20 mouse cellular contexts compared by ENCODE assay signal in the genomic region with DNA sequence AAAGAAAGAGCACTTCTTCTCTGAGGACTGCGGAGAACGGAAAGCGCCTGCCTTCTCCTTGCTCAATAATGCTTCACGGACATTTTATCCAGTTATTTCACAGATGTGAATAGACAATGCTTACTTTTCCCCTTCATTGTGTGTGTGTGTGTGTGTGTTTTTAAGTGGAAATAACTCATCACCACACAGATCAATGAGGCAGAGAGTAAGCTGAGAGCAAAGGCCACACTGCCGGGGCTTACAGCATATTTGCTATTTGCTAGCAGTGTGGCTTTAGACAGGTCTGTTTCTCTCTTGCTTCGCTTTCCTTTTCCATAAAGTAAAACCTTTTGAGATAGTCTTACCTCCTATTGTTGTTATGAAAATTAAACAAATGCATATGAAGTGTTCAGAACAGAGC. TPM values are rescaled to one million over a fixed set of nuclear protein-coding genes. Genes with fewer than 3 reads are reported as not detected.
DNase-seq lines count a peak whose midpoint lies in the region; ATAC-seq lines count a peak whose summit lies in the region.
"Had no signal": no experiment of that assay in that cellular context is flagged by ENCODE, and none has a peak within 500 bp of the region (broad histone marks: within the 10 kb centered on the region; RNA-seq: fewer than 3 reads in every experiment).

No protein-coding gene starts in this region.

- no peaks in the 10 kb centered on the region for H3K36me3 ChIP-seq in hindbrain, embryonic 11.5 days (ENCODE audit: control insufficient read depth, insufficient read depth, low read length)
- H3K36me3 ChIP-seq in hindbrain, embryonic 12.5 days = no peaks in the 10 kb centered on the region
- no peaks in the 10 kb centered on the region for H3K36me3 ChIP-seq in neural tube, embryonic 12.5 days
- peaks cover 82% of the 10 kb centered on the region for H3K36me3 ChIP-seq in liver, embryonic 15.5 days (replicated peaks)
- H3K36me3 ChIP-seq in forebrain, embryonic 12.5 days (replicated peaks) = no peaks in the 10 kb centered on the region
- H3K36me3 ChIP-seq: embryonic facial prominence, embryonic 10.5 days; heart, embryonic 15.5 days; hindbrain, embryonic 10.5 days had no signal

- H3K9ac ChIP-seq in hindbrain, embryonic 11.5 days (ENCODE audit: low read depth, low read length) = no peak overlapping the region
- H3K9ac ChIP-seq in hindbrain, embryonic 12.5 days = no peak overlapping the region
- H3K9ac ChIP-seq in neural tube, embryonic 12.5 days = no peak overlapping the region
- H3K9ac ChIP-seq in liver, embryonic 15.5 days = no peak overlapping the region
- H3K9ac ChIP-seq in forebrain, embryonic 12.5 days = no peak overlapping the region
- H3K9ac ChIP-seq: heart, embryonic 15.5 days had no signal

- H3K9me3 ChIP-seq in hindbrain, embryonic 11.5 days (ENCODE audit: control insufficient read depth, low read length) = no peaks in the 10 kb centered on the region
- H3K9me3 ChIP-seq in hindbrain, embryonic 12.5 days (replicated peaks) = no peaks in the 10 kb centered on the region
- no peaks in the 10 kb centered on the region for H3K9me3 ChIP-seq in neural tube, embryonic 12.5 days
- no peaks in the 10 kb centered on the region for H3K9me3 ChIP-seq in liver, embryonic 15.5 days (replicated peaks)
- no peaks in the 10 kb centered on the region for H3K9me3 ChIP-seq in forebrain, embryonic 12.5 days
- H3K9me3 ChIP-seq: embryonic facial prominence, embryonic 10.5 days; heart, embryonic 15.5 days; hindbrain, embryonic 10.5 days had no signal

- no peak overlapping the region for H3K27ac ChIP-seq in hindbrain, embryonic 11.5 days (ENCODE audit: low read depth, low read length)
- no peak overlapping the region for H3K27ac ChIP-seq in hindbrain, embryonic 12.5 days
- no peak overlapping the region for H3K27ac ChIP-seq in neural tube, embryonic 12.5 days
- H3K27ac ChIP-seq in liver, embryonic 15.5 days (replicated peaks) = 0 out of 2 replicates have a peak overlapping the region, but pooled peaks have one; percentile 33
- H3K27ac ChIP-seq in forebrain, embryonic 12.5 days = no peak overlapping the region
- H3K27ac ChIP-seq: embryonic facial prominence, embryonic 10.5 days; heart, adult 2 months; heart, embryonic 15.5 days; hindbrain, embryonic 10.5 days had no signal

- WGBS in hindbrain, embryonic 11.5 days = 49% methylated on average over 6 of the region's 6 CpGs
- 46% methylated on average over 6 of the region's 6 CpGs for WGBS in hindbrain, embryonic 12.5 days
- 32% methylated on average over 6 of the region's 6 CpGs for WGBS in neural tube, embryonic 12.5 days
- WGBS in liver, embryonic 15.5 days (ENCODE audit: insufficient replicate concordance) = 81% methylated on average over 6 of the region's 6 CpGs
- WGBS in forebrain, embryonic 12.5 days = 43% methylated on average over 6 of the region's 6 CpGs

- DNase-seq in hindbrain, embryonic 11.5 days (ENCODE audit: low spot score) = peak; percentile 5
- DNase-seq in neural tube, embryonic 10.5 days (ENCODE audit: extremely low spot score, low spot score) = no peak
- DNase-seq in thymus, postnatal 25 days = no peak
- DNase-seq: adrenal gland, postnatal 10 days; cerebellum, adult 11-12 months; cerebellum, adult 9-10 months; cerebellum, postnatal 25 days; heart, adult 2 months; heart, postnatal 14 days had no signal

- H3K4me1 ChIP-seq in hindbrain, embryonic 11.5 days (replicated peaks; ENCODE audit: control insufficient read depth, insufficient read depth, low read length) = no peaks in the 10 kb centered on the region
- H3K4me1 ChIP-seq in hindbrain, embryonic 12.5 days = no peaks in the 10 kb centered on the region
- H3K4me1 ChIP-seq in neural tube, embryonic 12.5 days = no peaks in the 10 kb centered on the region
- 0 out of 2 replicates have a peak, but pooled peaks cover 3% of the 10 kb centered on the region for H3K4me1 ChIP-seq in liver, embryonic 15.5 days (replicated peaks)
- no peaks in the 10 kb centered on the region for H3K4me1 ChIP-seq in forebrain, embryonic 12.5 days
- H3K4me1 ChIP-seq: embryonic facial prominence, embryonic 10.5 days; heart, embryonic 15.5 days had no signal

- H3K4me3 ChIP-seq in hindbrain, embryonic 11.5 days (ENCODE audit: low read depth, low read length) = no peak overlapping the region
- H3K4me3 ChIP-seq in hindbrain, embryonic 12.5 days = no peak overlapping the region
- H3K4me3 ChIP-seq in neural tube, embryonic 12.5 days = no peak overlapping the region
- H3K4me3 ChIP-seq in liver, embryonic 15.5 days (replicated peaks) = no peak overlapping the region
- H3K4me3 ChIP-seq in forebrain, embryonic 12.5 days (replicated peaks) = no peak overlapping the region
- H3K4me3 ChIP-seq: embryonic facial prominence, embryonic 10.5 days; heart, adult 2 months; heart, embryonic 15.5 days; hindbrain, embryonic 10.5 days had no signal

- no peaks in the 10 kb centered on the region for H3K27me3 ChIP-seq in hindbrain, embryonic 11.5 days (ENCODE audit: control insufficient read depth, insufficient read depth, low read length)
- H3K27me3 ChIP-seq in hindbrain, embryonic 12.5 days = no peaks in the 10 kb centered on the region
- H3K27me3 ChIP-seq in neural tube, embryonic 12.5 days (replicated peaks) = no peaks in the 10 kb centered on the region
- no peaks in the 10 kb centered on the region for H3K27me3 ChIP-seq in liver, embryonic 15.5 days
- no peaks in the 10 kb centered on the region for H3K27me3 ChIP-seq in forebrain, embryonic 12.5 days
- H3K27me3 ChIP-seq: heart, embryonic 15.5 days had no signal

- no peak for ATAC-seq in hindbrain, embryonic 11.5 days (ENCODE audit: low FRiP score)
- ATAC-seq in hindbrain, embryonic 12.5 days (ENCODE audit: low FRiP score) = no peak
- 0 out of 2 replicates have a peak, but pooled peaks have one; percentile 33 for ATAC-seq in neural tube, embryonic 12.5 days (ENCODE audit: low FRiP score, low read depth)
- peak; percentile 60; the same call in 1 of the 2 replicates for ATAC-seq in liver, embryonic 15.5 days (ENCODE audit: insufficient read depth)
- ATAC-seq in forebrain, embryonic 12.5 days (ENCODE audit: low FRiP score) = no peak
- ATAC-seq: forebrain, embryonic 14.5 days; hindbrain, embryonic 16.5 days; inflammation-experienced regulatory T-cells, adult 6 months had no signal

- no peak overlapping the region for H3K4me2 ChIP-seq in hindbrain, embryonic 11.5 days (replicated peaks; ENCODE audit: low read depth, low read length)
- no peak overlapping the region for H3K4me2 ChIP-seq in hindbrain, embryonic 12.5 days (replicated peaks)
- no peak overlapping the region for H3K4me2 ChIP-seq in neural tube, embryonic 12.5 days (replicated peaks)
- H3K4me2 ChIP-seq in liver, embryonic 15.5 days = no peak overlapping the region
- no peak overlapping the region for H3K4me2 ChIP-seq in forebrain, embryonic 12.5 days
- H3K4me2 ChIP-seq: heart, embryonic 11.5 days; heart, embryonic 15.5 days had no signal

RNA-seq across cellular contexts. Expression of a gene that starts 11.0 kb away (rescaled TPM):
- polyA plus RNA-seq in hindbrain, embryonic 11.5 days (2014; fragmentation: Nextera tagmentation; extraction: Ambion mirVana) = 0.37 and 0.73 TPM in 2 replicates
- polyA plus RNA-seq in hindbrain, embryonic 12.5 days (2016; fragmentation: Nextera tagmentation; extraction: Ambion mirVana) = 0.39 and 1.3 TPM in 2 replicates
- polyA plus RNA-seq in neural tube, embryonic 12.5 days (2016; fragmentation: Nextera tagmentation; extraction: Ambion mirVana) = 0.98 and 1.0 TPM in 2 replicates
- 28.7 and 32.8 TPM in 2 replicates for polyA plus RNA-seq in liver, embryonic 15.5 days (2015; fragmentation: Nextera tagmentation; extraction: Ambion mirVana)
- 1.1 and 1.6 TPM in 2 replicates for polyA plus RNA-seq in forebrain, embryonic 12.5 days (2016; fragmentation: Nextera tagmentation; extraction: Ambion mirVana)

Comparison
In these comparisons a context has a peak if more than half of its experiments do, and no peak if none do; other contexts are left out.
1. ATAC-seq: peak in neural tube, embryonic 12.5 days (single experiment) and liver, embryonic 15.5 days (single experiment); none in hindbrain, embryonic 11.5 days (single experiment), hindbrain, embryonic 12.5 days (single experiment) and forebrain, embryonic 12.5 days (single experiment).
2. RNA of a gene that starts 11.0 kb away (polyA plus RNA-seq): 28.7 to 32.8 TPM in liver, embryonic 15.5 days; 1.1 to 1.6 TPM in forebrain, embryonic 12.5 days, 0.98 to 1.0 TPM in neural tube, embryonic 12.5 days, 0.39 to 1.3 TPM in hindbrain, embryonic 12.5 days and 0.37 to 0.73 TPM in hindbrain, embryonic 11.5 days; every median in the first group is over 10 times any median in the second.